Mouse (Mus musculus) brain, embryonic 14.5 days (tissue): ENCODE data around the gene Zc3h12c. TPM values are rescaled to one million over a fixed set of nuclear protein-coding genes. Genes with fewer than 3 reads are reported as not detected.

Experiments
- DNase-seq: peaks from one replicate; pipeline ENCODE4 v3.0.0-alpha.2; 2011; ENCODE audit warnings: low read depth
- CTCF ChIP-seq: fragments of 200-500 bp; IDR thresholded peaks from 2 replicates; pipeline ENCODE4 v1.5.1; 2012; ENCODE audit warnings: inconsistent platforms, mild to moderate bottlenecking, moderate library complexity, borderline replicate concordance; ENCODE audit not compliant: insufficient read depth, insufficient read length; ENCODE audit errors: extremely low read depth
- POLR2A ChIP-seq: fragments of 200-500 bp; IDR thresholded peaks from 2 replicates; pipeline ENCODE4 v1.6.1; 2012; ENCODE audit warnings: mild to moderate bottlenecking, inconsistent platforms, borderline replicate concordance; ENCODE audit not compliant: poor library complexity, insufficient read depth, insufficient read length, severe bottlenecking; ENCODE audit errors: extremely low read depth
- polyA plus RNA-seq: library from polyadenylated mRNA; depleted of rRNA; stranded (reverse); fragments of >200 nt; gene quantifications from 2 replicates; pipeline ENCODE4 v1.2.3, GENCODE M21; 2012

Gene Zc3h12c
- polyA plus RNA-seq, 1 experiment, result 10.1 TPM

DNA sequence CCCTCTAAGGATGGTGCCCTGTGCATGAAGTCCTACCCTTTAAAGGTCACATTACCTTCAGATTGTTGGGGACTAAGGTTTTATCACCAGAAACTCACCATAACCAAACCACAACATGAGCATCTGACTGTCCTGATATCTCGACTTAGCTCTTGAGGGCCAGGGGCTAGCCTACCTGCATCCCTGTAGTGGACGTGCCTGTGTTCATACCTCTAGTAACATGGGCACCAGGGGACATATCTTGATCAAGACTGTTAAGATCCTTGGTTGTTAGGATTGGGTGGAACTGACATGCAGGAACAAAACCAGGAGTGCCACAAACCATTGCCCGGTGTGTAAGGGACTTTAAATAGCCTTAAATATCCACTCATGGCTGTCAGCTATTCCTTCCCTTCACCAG is 61.2 kb downstream of the Zc3h12c start:
- no peak for TF ChIP-seq CTCF
- TF ChIP-seq POLR2A, result no peak
- no peak for DNase-seq

DNA sequence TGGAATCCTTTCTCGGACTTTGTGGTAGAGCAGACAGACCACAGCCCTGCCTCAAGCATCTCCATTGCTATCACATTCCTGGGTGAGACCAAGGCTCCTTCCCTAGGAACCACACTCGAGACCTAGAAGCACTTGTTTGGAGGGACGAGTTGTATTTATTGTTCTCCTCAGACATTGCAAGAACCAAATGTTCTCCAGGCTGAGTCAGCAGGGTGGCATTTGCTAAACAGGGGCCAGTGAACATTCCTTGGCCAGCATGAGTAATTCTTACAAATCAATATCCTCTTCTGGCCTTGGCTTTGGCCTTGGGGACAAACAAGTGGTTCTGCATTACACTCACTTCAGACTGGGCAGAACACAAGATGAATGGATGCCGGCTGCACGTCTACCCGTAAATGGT is 62.9 kb downstream of the Zc3h12c start:
- no peak for TF ChIP-seq POLR2A
- no peak for TF ChIP-seq CTCF
- DNase-seq, result no peak

DNA sequence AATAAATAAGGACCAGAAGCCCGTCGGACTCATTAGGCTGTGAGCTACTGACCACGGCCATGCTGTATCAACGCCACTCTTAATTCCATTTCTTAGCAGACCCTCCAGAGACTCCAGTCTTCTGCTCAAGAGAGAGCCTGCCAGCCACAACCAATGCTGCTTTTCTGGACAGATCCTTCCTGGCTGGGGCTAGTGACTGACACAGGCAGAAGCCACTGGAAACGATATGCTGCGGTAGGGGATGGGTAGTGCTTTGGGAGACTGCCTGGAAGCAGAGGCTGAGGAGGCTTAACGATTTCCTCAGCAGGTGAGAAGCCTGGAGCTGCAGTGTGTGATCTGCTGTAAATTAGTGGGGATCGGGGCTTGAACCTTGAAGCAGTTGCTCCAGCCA is 64.2 kb downstream of the Zc3h12c start:
- no peak for DNase-seq
- TF ChIP-seq CTCF (no peak), POLR2A (no peak)

DNA sequence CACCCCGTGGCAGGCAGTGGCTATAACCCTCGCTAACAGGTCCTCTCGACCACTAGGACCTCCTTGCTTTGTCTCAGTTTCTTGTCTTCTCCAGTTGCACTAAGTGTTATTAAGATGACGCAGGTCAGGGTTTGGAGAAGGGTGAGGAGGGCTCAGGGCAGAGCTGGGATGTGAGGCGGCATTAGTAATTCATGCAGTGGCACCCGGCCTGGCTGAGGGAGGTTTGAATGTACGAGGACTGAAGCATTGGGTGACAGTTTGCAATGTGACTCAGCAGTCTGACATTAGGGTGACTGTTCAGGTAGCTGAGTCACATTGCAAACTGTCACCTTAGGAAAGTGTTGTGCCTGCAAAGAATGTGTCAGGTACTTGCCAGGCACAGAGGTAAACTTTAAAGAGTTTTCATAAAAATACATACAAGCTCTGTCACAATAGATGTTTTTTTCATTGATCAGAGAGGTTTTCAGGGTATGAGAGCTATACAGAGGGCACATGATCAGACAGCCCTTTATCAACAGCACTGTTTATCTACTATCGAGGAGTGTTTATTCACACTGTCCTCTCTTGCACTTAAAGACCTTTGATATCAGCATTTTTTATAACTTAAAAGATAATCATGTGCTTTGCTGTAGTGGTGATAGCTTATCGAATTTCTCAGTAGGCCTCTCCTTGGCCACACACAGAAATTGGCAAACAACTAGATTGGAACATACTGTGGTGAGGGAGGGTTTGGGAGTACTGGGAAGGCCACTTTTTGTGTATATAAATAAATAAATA is 64.7 kb downstream of the Zc3h12c start:
- TF ChIP-seq POLR2A (no peak), CTCF (no peak)
- no peak for DNase-seq

DNA sequence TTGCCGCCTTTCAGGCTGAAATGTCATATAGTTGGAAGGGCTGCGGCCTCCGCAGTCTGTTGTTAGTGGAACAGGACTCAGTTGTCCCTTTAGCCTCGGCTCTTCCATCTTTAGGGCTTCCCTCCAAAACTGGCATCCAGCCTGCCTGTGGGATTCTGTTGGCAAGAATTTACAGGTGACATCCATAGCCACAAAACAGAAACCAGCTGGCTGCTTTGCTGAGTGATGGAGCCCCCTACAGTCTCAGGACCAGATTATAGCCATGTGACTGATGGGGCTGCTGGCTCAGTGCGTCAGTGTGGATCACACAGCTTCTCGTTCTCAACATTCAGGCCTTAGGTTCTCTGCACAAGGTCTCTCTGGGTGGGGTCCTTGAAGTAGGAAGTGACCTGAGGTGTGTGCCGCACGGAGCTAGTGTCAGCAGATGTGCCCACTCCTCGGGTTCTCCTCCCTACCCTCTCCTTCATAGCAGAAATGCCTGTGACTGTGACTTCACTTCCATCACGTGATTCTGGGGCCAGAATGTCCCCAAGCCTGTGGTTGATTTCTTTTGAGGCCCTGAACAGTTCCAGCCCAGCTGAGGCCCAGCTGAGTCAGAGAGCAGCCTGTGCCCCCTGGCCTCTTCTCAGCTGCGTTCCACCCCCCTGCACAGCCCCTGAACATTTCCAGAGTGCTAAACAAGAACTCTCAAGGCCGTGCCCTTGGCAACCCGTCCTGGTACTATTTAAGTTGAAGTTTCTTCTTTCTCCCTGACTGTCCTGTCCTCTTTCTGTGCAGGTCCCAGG is 66.1 kb downstream of the Zc3h12c start:
- TF ChIP-seq POLR2A (no peak), CTCF (no peak)
- peak; percentile 59 for DNase-seq

DNA sequence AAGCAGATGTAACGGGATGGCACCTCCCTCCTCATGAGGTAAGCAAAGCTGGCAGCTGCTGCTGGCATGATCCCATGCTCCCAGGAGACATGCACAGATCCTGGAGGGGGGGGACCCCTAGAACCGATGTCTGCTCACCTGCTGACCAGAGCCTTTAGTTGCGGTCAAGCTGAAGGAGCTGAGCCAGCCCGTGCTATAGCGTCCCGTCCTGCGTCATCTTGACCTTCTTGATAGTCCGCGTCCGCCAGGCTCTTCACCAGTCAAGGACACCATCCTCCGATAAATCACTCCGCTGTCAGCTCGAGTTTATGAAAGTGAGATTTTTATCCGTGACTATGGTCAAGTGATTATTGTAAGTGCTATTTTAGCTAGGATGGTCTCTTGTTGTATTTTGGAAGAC is 67.9 kb downstream of the Zc3h12c start:
- TF ChIP-seq CTCF (no peak), POLR2A (no peak)
- DNase-seq, result no peak

DNA sequence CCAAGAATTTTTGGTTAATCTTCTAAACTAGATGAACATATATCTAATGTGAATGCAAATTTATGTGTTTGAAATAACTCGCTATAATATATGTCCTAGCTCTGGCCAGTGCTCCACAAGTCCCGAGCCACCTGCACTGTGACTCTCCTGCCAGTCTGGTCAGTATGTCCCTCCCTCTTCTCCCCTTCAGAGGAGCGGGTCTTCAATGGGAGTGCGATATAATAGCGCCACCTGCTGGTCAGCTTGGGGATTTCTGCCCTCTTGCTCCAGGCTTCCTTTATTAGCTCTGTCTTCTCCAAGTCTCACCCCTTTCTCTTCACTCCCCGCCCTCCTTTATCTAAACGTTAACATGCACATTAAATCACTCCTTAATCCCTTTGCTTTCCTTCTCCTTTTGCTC is 69.8 kb downstream of the Zc3h12c start:
- peak; percentile 90 for DNase-seq
- no peak for TF ChIP-seq POLR2A
- TF ChIP-seq CTCF, result peak; percentile 98

DNA sequence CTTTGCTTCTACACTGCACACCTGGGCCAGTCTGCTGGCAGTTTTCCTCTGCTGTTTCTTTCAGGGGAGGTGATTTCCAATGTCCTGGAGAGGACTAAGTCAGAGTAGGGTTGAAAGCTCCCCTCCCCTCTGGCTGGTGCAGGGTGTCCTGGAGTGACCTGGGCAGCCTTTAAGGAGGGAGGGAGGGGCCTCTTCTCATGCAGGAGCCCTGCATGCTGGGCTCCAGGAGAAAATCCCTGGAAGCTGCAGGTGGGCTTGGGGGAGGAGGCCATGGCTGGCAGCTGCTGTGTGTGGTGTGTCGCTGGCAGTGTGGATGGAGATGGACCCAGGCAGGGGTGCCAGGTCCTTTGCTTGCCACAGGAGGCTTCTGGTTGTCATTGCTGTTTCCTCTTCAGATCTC is 71.0 kb downstream of the Zc3h12c start:
- TF ChIP-seq POLR2A (no peak), CTCF (no peak)
- DNase-seq, result no peak

DNA sequence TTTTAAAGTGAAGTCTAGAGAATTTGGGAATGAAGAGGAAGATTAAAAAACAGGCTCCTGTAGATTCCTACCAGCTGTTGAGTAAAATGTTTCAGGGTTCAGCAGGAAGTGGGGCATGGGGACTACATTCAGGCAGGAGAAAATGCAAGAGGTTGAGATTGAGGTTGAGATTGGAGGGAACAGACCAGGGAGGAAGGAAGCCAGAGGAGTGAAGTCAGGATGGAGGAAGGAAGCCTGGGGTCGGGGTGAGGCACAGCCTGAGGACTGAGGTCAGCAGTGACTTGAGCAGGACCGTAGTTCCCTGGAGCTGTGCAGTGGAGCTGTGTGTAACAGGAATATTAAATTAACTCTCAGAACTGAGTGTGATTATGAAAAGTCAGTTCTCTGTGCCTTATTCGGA is 72.7 kb downstream of the Zc3h12c start:
- TF ChIP-seq POLR2A (no peak), CTCF (no peak)
- no peak for DNase-seq

DNA sequence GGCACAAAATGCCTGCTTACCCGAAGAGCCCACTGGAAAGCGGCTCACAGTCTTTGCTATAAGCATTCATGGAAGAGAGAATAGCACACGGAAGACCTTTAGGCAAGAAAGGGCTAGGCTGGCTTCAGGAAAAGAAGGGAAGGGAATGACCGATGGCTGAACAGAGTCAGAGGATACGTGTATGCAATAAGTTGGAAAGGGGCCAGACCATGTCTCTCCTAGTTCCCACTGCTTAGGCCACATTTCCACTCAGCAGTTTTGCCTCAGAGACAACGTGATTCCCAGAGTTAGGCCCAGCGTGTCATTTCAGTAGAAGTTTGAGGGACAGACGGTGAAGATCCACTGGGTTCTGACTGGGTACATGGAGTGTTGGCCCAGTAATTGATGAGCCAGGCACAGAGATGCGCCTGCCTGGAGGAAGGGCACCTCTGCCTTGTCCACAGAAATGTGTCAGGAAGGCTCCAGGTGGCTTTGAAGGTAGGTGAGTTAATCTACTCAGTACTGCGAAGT is 73.8 kb downstream of the Zc3h12c start:
- TF ChIP-seq POLR2A, result no peak
- no peak for TF ChIP-seq CTCF
- DNase-seq, result no peak

DNA sequence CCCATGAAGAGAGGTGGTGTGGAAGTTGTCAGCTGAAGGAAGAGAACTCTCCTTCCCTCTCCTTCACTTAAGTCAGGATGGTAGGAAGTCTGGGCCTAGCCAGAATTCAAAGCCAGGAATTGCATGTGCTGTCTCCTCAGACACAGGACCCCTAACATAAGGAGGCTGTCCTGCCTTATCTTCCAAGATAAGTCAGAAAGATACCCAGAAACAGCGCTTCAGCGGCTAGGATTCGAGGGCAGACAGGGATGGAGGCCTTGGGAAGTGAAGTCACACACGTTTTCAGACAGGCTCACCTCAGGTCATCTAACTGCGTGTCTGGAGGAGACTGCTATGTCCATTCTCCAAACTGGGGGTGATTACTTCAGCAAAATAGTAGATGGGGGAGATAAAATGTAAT is 74.4 kb downstream of the Zc3h12c start:
- no peak for TF ChIP-seq POLR2A
- no peak for TF ChIP-seq CTCF
- no peak for DNase-seq

DNA sequence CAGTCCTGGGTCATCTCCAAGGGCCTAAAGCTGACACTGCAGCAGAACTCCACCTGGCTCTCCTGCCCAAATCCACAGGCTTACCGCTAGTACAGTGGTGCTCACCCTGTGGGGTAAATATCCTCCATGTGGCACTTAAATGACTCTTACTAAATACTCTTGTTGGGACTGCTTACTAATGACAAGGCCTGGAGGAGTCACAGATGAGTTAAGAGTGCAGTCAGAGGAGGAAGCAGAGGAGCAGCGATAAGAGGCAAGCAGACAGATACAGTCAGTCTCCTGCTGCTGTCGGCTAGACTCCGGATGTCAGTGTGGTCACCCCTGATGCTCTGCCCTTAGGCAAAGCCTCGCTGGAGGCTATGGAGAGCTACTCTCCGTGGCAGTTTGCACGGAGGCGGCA is 75.3 kb downstream of the Zc3h12c start:
- DNase-seq, result no peak
- TF ChIP-seq POLR2A (no peak), CTCF (no peak)

DNA sequence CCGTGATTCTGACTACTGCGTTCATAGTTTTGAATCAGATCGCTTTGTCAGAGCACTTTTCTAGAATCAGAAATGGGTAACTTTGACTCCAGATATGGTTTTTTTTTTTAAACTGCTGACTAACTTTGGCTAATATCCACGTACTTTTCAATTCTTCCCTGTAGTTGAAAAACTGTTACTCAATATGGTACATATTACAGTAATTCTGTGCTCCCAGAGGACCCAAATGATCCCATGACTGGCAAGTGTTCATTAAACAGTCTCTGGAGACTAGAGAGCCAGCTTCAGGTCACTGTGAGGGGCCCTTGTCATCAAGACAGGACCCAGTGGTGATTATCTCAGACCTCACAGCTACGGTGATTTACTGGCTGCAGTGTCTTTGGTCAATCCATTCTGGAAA is 76.1 kb downstream of the Zc3h12c start:
- no peak for TF ChIP-seq CTCF
- no peak for DNase-seq
